Mouse (Mus musculus) embryo, embryonic 11.5 days (tissue): Measurements from ENCODE around the gene Maats1.
"Not testable (repeated sequence)": the region's sequence is repeated elsewhere in the genome, so short reads cannot be mapped to it uniquely, and the experiment has no call there.

Experiments used
- DNase-seq: peaks from one replicate; pipeline ENCODE4 v3.0.0-alpha.2; 2012; ENCODE audit warnings: low read depth, low spot score

Maats1 gene

GRCm38 (mm10) chr16:38348217-38348761 lies 6.3 kb upstream of the Maats1 start:
- no peak for DNase-seq

DNA sequence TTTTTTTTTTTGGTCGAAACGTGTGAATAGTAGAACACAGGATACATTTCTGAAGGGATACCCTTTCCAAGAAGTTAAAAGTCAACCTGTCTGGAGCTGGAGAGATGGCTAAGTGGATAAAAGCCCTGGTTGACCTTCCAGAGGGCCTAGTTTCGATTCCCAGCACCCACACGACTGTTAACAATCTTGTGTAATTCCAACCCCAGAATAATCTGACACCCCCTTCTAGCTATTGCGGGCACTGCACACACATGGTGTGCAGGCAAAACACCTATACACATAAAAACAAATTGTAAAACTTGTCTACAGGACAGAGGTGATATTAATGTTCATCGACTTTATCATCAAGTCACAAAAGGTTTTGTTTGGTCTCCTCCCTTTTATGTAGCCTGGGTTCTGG lies 5.6 kb upstream of the Maats1 start:
- DNase-seq, result no peak

DNA sequence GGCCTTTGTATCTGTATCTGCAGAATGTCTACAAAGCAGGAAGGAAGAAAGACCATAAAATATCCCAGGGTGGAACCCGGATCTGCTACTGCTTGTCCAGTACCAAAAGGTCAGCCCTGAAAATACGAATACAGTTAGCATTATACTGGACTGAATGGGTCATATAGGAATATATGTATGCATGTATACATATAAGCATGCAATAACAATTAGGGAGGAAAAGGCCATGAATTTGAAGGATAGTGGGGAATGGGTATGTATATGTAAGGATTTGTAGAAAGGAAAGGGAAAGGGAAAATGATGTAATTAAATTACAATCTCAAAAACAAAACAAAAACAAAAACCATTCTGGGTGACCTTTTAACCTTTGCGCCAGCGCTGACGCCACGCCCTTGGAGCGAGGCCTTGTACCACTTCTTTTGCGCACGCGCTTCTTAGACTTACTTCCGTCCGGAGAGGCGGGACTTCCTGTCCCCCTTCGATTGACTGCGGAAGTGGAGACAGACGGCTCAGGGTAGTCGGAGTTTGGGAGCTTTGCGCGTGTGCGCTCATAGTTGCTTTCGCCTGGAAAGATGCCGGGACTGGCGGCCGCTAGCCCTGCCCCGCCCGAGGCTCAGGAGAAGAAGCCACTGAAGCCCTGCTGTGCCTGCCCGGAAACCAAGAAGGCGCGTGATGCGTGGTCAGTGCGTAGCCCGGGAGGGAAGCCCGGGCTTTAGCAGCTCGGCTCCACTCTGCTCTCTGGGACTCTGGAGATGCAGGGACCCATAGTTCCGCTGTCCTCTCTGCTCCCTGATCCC lies 4.8 kb upstream of the Maats1 start, which contains the start of the genes Cox17 and Gm21987:
Cox17 (plus strand) TSS at position 463 of the 797 bp plus-strand sequence.
Gm21987 (plus strand) TSS at position 512 of the 797 bp plus-strand sequence.
- peak; percentile 85 for DNase-seq

- peak; percentile 49 for DNase-seq
These were observed 3.2 kb upstream of the Maats1 start for GRCm38 (mm10) chr16:38344941-38345725.

DNA sequence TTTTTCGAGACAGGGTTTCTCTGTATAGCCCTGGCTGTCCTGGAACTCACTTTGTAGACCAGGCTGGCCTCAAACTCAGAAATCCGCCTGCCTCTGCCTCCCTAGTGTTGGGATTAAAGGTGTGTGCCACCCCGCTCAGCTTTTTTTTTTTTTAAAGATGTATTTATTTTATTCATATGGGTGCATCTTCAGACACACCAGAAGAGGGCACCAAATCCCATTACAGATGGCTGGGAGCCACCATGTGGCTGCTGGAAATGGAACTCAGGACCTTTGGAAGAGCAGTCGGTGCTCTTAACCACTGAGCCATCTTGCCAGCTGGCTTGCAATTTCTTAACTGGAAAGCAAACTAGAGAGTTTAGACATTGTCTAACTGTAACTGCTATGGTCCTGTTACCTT lies 3.9 kb downstream of the Maats1 start:
- DNase-seq, result not testable (repeated sequence)

- no peak for DNase-seq
These were observed 7.5 kb downstream of the Maats1 start for GRCm38 (mm10) chr16:38334431-38334830.

DNA sequence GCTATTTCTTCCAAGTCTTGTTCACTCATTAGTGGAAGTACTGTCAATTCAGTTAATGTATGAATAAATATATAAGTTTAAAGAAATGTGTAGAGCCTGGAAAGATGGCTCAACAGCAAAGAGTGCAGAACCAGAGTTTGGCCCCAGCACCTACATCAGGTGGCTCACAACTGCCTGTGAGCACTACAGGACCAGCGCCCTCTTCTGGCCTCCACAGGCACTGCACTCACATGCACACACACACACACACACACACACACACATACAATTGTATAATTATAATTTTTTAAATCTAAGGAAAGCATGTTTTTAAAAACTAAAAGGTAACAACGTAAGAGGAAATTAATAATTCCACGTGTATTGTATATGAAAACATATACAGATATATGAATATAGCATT lies 12.6 kb downstream of the Maats1 start:
- DNase-seq, result no peak

DNA sequence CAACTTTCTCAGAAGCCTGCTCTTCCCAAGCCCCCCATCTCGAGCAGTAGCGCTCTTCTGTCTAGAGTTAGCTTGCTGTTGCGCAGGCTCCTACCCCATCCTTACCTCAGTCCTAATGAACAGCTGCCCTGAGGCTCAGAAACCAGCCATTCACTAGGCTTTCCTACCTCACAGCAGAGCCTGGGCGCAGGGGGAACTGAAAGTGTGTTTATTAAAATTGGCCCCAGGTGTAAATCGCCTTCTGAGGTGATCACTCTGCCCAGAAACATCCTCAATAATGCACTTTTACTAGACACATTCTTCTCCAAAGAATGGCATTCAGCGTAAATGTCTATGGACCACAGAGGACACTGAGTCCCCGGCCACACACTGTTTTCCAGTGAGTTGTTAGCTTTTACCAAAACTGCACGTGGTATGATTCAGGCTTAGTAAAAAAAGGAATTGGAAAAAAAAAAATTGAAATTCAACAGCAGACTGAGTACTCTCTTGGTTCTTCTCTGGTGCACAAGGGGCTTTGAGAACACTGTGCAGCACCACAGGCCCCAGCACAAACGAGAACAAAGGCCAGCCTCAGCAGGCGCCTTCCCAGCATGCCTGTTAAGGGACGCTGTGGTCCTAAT lies 15.1 kb downstream of the Maats1 start:
- DNase-seq, result no peak

DNA sequence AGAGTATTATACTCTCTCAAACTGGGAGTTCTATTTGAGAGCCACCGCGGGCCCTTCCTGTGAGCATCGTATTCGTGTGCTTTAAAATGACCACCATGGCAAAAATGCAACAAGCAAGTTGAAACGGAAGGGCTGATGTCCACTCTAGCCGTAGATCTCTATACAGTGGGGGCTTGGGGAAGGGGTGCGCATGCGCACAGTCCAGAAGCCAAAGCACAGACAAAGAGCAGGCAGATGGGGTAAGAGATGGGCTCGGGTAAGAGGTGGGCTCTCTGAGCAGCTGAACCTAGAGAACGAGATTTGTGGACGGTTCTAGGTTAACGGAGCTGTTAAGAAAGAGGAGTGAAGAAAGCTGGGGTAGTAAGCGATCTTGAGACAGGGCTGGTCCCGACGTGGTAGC lies 17.6 kb downstream of the Maats1 start:
- DNase-seq, result no peak

DNA sequence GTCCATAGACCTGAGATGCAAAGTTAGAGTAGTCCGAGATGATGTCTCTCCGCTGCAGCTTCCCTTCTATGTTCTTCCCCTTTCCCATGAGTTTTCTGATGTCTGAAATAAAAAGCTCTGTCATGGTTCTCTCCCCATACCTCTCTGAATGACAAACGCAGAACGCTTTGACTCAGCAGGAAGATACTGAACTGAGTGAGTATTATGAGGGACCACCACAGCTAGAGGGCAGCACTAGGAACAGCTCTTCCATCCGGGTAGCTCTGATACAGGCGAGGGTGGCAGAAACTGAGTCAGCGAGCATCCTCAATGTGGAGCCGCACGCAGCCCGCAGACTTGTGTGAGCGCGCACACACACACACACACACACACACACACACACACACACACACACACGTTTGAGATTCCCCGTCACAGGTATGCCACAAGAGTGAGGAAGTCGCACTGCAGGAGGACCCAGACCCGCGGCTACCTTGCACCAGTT lies 20.4 kb downstream of the Maats1 start:
- DNase-seq, result no peak

- no peak for DNase-seq
These were observed 22.9 kb downstream of the Maats1 start for GRCm38 (mm10) chr16:38319087-38319486.

DNA sequence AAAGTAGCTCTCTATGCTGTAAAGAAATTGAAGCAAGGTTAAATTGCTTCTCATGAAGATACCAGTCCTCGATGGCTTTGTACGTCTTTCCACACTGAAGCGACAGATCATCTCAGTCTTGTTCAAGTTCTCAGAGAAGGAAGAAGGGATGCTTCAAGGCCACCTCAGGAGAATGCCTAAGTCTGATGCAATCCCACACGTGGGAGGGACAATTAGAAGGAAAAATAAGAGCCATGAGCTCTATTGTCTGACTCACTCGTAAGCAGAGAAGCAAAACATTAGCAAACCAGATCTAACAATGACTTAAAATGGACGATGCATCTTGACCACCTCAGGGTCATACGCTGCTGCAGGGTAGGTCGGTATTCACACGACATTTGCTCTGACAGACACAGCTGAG lies 23.5 kb downstream of the Maats1 start:
- DNase-seq, result no peak

- no peak for DNase-seq
These were observed 33.7 kb downstream of the Maats1 start for GRCm38 (mm10) chr16:38308195-38308594.

- DNase-seq, result no peak
These were observed 34.3 kb downstream of the Maats1 start for GRCm38 (mm10) chr16:38307651-38308050.

DNA sequence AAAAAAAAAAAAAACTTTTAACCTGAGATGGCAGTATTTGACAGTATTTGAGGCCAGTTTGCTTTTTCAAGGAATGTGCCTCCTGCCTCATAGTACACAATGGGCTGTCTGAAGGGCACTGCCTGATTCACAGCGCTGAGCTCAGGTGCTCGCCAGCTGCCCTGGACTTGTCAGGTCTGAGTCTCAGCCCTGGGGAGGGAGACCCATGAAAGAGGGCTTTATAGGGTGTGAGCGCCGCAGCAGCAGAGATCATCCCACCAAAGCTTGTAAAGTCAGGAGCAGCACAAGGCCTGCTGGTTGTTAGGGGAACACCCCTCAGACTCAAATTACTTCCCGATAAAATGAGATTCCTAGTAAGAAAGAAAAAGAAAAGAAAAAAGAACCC lies 34.7 kb downstream of the Maats1 start:
- no peak for DNase-seq

DNA sequence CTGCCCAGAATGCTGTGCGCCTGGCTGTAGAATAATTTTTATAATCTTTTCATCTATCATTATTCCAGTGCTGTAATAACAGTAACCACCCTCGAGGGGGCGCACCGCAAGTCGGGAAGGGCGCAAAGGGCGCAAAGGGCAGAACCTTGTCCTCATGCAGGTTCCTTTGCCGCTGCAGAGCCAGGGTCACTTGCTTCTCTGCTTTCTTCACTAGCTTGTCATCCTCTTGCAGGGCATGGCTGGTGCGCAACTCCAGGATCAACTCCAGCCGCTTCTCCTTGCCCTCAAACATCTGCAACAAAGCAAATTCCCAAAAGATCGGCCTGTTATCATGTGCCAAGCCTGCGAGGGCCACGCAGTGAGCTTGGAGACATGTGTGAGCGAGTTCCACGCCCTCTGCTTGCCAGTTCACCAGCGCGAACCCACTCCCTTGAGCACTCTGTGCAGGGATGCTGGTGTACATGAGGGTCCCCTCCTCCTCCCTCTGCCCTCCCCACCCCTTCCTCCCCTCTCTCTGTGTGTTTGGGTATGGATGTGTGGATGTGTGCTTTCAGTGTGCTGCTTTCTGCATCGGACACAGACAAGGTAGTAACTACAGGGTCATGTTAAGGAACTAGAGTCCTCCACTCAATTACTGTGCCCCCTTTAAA lies 35.2 kb downstream of the Maats1 start:
- DNase-seq, result no peak

- no peak for DNase-seq
These were observed 37.3 kb downstream of the Maats1 start for GRCm38 (mm10) chr16:38304460-38305194.

DNA sequence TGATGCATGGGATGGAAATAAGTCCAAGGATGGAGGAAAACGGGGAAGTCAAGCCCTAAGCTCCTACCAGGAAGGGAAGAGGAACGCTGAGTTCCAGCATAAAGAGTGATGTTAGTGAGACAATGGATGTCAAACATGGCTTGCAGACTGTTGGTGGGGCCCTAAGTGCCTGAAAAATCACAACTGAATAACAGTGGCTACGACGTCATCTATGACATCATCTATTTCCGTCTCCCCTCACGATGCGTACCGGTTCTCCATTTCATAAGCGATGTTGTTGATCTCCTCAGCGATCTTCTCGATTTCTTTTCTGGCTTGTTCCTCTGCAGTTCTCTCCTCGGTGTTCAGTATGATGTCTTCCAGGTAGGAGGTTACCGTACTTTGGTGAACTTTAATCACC lies 39.6 kb downstream of the Maats1 start:
- no peak for DNase-seq

- no peak for DNase-seq
These were observed 43.5 kb downstream of the Maats1 start for GRCm38 (mm10) chr16:38298410-38298809.

DNA sequence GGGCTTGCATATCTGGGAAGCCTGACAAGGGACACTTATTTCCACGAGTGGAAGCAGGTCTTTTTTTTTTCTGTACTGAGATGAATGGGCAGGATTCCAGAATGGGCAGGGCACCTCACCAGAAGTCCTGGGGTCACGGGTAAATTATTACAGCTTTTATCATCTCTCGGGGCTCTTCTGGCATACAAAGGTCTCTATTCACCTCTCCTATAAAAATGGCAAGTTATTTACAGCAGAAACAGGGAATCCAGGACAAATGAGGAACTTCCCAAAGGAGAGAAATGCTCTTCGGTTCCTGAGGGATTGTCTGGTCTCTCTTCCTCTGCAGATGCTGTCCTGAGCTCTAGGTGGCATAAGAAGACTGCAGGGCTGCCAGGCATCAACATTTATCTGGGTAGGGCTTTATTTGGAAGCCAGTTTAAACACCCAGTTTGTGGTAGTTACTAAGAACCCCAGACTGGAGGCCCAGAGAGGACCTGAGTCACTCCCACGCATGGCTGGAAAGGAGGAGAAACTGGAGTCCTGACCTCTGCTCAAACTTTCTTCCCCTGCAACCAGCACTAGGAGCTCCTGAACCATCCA lies 46.5 kb downstream of the Maats1 start:
- DNase-seq, result no peak
